Comparison of ENCODE assay signal across 15 mouse cellular contexts in the genomic region with DNA sequence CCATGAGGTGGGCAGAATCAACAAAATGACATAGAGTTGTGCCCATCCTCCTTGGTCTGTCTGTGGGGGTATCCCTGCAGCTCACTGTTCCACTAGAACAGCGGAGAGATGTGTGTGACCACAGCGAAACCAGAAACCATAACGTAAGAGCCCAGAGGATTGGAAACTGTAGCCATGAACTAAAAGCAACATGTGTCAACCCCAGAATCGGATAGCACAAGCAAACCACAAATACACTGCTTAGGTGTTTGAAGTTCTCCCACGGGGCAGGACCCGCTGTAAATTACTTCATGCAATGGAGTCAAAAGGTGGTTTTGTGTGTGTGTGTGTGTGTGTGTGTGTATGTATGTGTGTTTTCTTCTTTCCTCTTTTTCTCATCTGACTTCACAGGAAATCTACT. TPM values are rescaled to one million over a fixed set of nuclear protein-coding genes. Genes with fewer than 3 reads are reported as not detected.
DNase-seq lines count a peak whose midpoint lies in the region; ATAC-seq and TF ChIP-seq lines count a peak whose summit lies in the region.
"Had no signal": no experiment of that assay in that cellular context is flagged by ENCODE, and none has a peak within 500 bp of the region (broad histone marks: within the 10 kb centered on the region; RNA-seq: fewer than 3 reads in every experiment).

No protein-coding gene starts in this region.

- dilution Hi-C loops in CH12.LX (cut with MboI; ENCODE audit: extremely low pct_ligation_motif_present, extremely low pct_unique_long_range_greater_than_20kb, low sequenced_read_pairs): no loop called here

- 47% methylated on average over 6 of the region's 6 CpGs for WGBS in kidney, postnatal 0 days

- no peak for TF ChIP-seq RAD21 in CH12.LX (IDR thresholded peaks at IDR 0.05; ENCODE audit: low read depth, low read length)

- no peaks in the 10 kb centered on the region for H3K79me2 ChIP-seq in CH12.LX (replicated peaks; ENCODE audit: control insufficient read depth, extremely low read depth, insufficient read depth, poor library complexity, severe bottlenecking)

- intact Hi-C loops in heart, postnatal 25 days (cut with DNase I): no loop called here

- H3K4me3 ChIP-seq in kidney, postnatal 0 days (replicated peaks; ENCODE audit: low read depth, low read length): no peak overlapping the region
- no peak overlapping the region for H3K4me3 ChIP-seq in CH12.LX (replicated peaks in 1 of 3; ENCODE audit: low read depth in 2 of 3, low read length in 2 of 3, poor library complexity in 1 of 3)
- H3K4me3 ChIP-seq: embryonic facial prominence, embryonic 13.5 days; hindbrain, embryonic 12.5 days; intestine, embryonic 15.5 days; limb, embryonic 13.5 days had no signal

- no peak overlapping the region for H3K4me2 ChIP-seq in kidney, postnatal 0 days (ENCODE audit: low read length)
- H3K4me2 ChIP-seq in CH12.LX (ENCODE audit: insufficient read depth, low read depth, poor library complexity, severe bottlenecking): peak overlapping the region; percentile 65
- H3K4me2 ChIP-seq: embryonic facial prominence, embryonic 13.5 days; hindbrain, embryonic 12.5 days; intestine, embryonic 15.5 days; limb, embryonic 13.5 days had no signal

- H3K36me3 ChIP-seq in kidney, postnatal 0 days (ENCODE audit: insufficient read depth, low read length): no peaks in the 10 kb centered on the region
- H3K36me3 ChIP-seq in CH12.LX (replicated peaks in 1 of 2; ENCODE audit: control insufficient read depth in 1 of 2, insufficient read depth in 1 of 2, low read length in 1 of 2): no peaks in the 10 kb centered on the region
- H3K36me3 ChIP-seq: embryonic facial prominence, embryonic 13.5 days; hindbrain, embryonic 12.5 days; intestine, embryonic 15.5 days; limb, embryonic 13.5 days had no signal

- peak; percentile 61 for DNase-seq in kidney, postnatal 0 days (ENCODE audit: low spot score)
- DNase-seq in kidney, postnatal 14 days: no peak
- peak; percentile 35 for DNase-seq in 416B (ENCODE audit: low read depth)
- DNase-seq in CH12.LX (ENCODE audit: extremely low read depth): peak; percentile 67
- no peak for DNase-seq in embryo, embryonic 10.5 days (ENCODE audit: low spot score)
- DNase-seq in lung, postnatal 4 days: no peak
- no peak for DNase-seq in heart, postnatal 25 days (ENCODE audit: low spot score)
- DNase-seq: adrenal gland, postnatal 10 days; cerebellum, adult 18-20 months had no signal

- TF ChIP-seq POLR2A in CH12.LX (IDR thresholded peaks at IDR 0.05; ENCODE audit: low read depth, low read length): no peak

- peaks cover 10% of the 10 kb centered on the region for H3K4me1 ChIP-seq in kidney, postnatal 0 days (replicated peaks; ENCODE audit: insufficient read depth, low read length)
- peaks cover 16 to 39% of the 10 kb centered on the region in 2 experiments for H3K4me1 ChIP-seq in CH12.LX (ENCODE audit: control insufficient read depth in 1 of 2, insufficient read depth in 2 of 2)

- no peak for TF ChIP-seq CTCF in kidney, postnatal 0 days (IDR thresholded peaks at IDR 0.05; ENCODE audit: low read depth)
- TF ChIP-seq CTCF in CH12.LX (conservative IDR thresholded peaks at IDR 0.05 in 1 of 2, IDR thresholded peaks at IDR 0.05 in 1 of 2; ENCODE audit: low read depth in 2 of 2, low read length in 2 of 2): no peak

- no peaks in the 10 kb centered on the region for H3K9me3 ChIP-seq in kidney, postnatal 0 days (replicated peaks; ENCODE audit: low read length)
- H3K9me3 ChIP-seq in CH12.LX (replicated peaks; ENCODE audit: low read length): no peaks in the 10 kb centered on the region
- H3K9me3 ChIP-seq: embryonic facial prominence, embryonic 13.5 days; hindbrain, embryonic 12.5 days; intestine, embryonic 15.5 days; limb, embryonic 13.5 days had no signal

- in situ Hi-C loops in CH12.LX (cut with MboI; ENCODE audit: low pct_ligation_motif_present, low pct_unique_long_range_greater_than_20kb, low sequenced_read_pairs): no loop called here

- peak; percentile 70; the same call in 1 of the 2 replicates for TF ChIP-seq EP300 in CH12.LX (IDR thresholded peaks at IDR 0.05; ENCODE audit: low read length)

- H3K27ac ChIP-seq in kidney, postnatal 0 days: no peak overlapping the region
- no peak overlapping the region for H3K27ac ChIP-seq in CH12.LX (ENCODE audit: insufficient read depth, low read depth)
- H3K27ac ChIP-seq: embryonic facial prominence, embryonic 13.5 days; hindbrain, embryonic 12.5 days; intestine, embryonic 15.5 days; limb, embryonic 13.5 days; liver, embryonic 14.5 days had no signal

- no peaks in the 10 kb centered on the region for H3K27me3 ChIP-seq in kidney, postnatal 0 days (ENCODE audit: insufficient read depth, low read length)
- H3K27me3 ChIP-seq in CH12.LX (replicated peaks): peaks cover 7% of the 10 kb centered on the region
- H3K27me3 ChIP-seq: embryonic facial prominence, embryonic 13.5 days; hindbrain, embryonic 12.5 days; intestine, embryonic 15.5 days; limb, embryonic 13.5 days had no signal

- no peak for ATAC-seq in kidney, postnatal 0 days (replicated peaks; ENCODE audit: low FRiP score, low read depth)
- ATAC-seq in megakaryocyte, adult 5-6 weeks (ENCODE audit: poor library complexity, severe bottlenecking): peak; percentile 46
- ATAC-seq: intestine, embryonic 15.5 days had no signal

- H3K9ac ChIP-seq in kidney, postnatal 0 days (ENCODE audit: low read depth, low read length): no peak overlapping the region
- no peak overlapping the region for H3K9ac ChIP-seq in CH12.LX (ENCODE audit: insufficient read depth, low read depth)
- H3K9ac ChIP-seq: embryonic facial prominence, embryonic 13.5 days; hindbrain, embryonic 12.5 days; intestine, embryonic 15.5 days; limb, embryonic 13.5 days; liver, embryonic 14.5 days had no signal

TF ChIP-seq in CH12.LX, 34 proteins besides CTCF, POLR2A, EP300 and RAD21:
- TF ChIP-seq IRF4 (IDR thresholded peaks at IDR 0.05; ENCODE audit: low read depth, low read length) (peak; percentile 84; the same call in 1 of the 2 replicates), BHLHE40 (IDR thresholded peaks at IDR 0.05; ENCODE audit: low read depth, low read length) (peak; percentile 70), MEF2A (IDR thresholded peaks at IDR 0.05; ENCODE audit: borderline replicate concordance, low read depth, low read length) (no peak; the same call in 1 of the 2 replicates), MXI1 (IDR thresholded peaks at IDR 0.05; ENCODE audit: low read depth, low read length) (0 out of 2 replicates have a peak, but pooled peaks have one; percentile 35), MYC (IDR thresholded peaks at IDR 0.05; ENCODE audit: low read depth, low read length) (peak; percentile 32; the same call in 1 of the 2 replicates), MAFK (IDR thresholded peaks at IDR 0.05; ENCODE audit: insufficient replicate concordance, low read length) (peak; percentile 60; the same call in 1 of the 2 replicates), JUND (conservative IDR thresholded peaks at IDR 0.05; ENCODE audit: low read depth, low read length) (0 out of 2 replicates have a peak, but pooled peaks have one; percentile 13), UBTF (IDR thresholded peaks at IDR 0.05; ENCODE audit: low read depth, low read length) (no peak), ETS1 (conservative IDR thresholded peaks at IDR 0.05; ENCODE audit: low read depth, low read length) (peak; percentile 86), ZMIZ1 (IDR thresholded peaks at IDR 0.05; ENCODE audit: low read depth, low read length) (no peak)

RNA-seq across cellular contexts. Expression of gene Fos, which starts 26.7 kb away (rescaled TPM):
- polyA plus RNA-seq in kidney, postnatal 0 days (2015; fragmentation: Nextera tagmentation; extraction: Ambion mirVana): 3.5 and 3.9 TPM in 2 replicates
- total RNA-seq in CH12.LX (2012; rRNA removed) (0.17 and 0.21 TPM in 2 replicates), CH12.LX (2014; rRNA removed) (0.20 and 0.76 TPM in 2 replicates)
- 0.11 and 0.26 TPM in 2 replicates for polyA plus RNA-seq in CH12.LX (2012; ENCODE audit: insufficient read length, low read depth)
- total RNA-seq in megakaryocyte, adult 5-6 weeks (2015): 468 and 475 TPM in 2 replicates
- 389 and 431 TPM in 2 replicates for total RNA-seq in megakaryocyte, adult 5-6 weeks (2017)
- 1 to 10 TPM; 3.4 to 3.9 TPM for total RNA-seq in heart, postnatal 25 days (2021)

Comparison
In these comparisons a context has a peak if more than half of its experiments do, and no peak if none do; other contexts are left out.
1. DNase-seq: peak in kidney, postnatal 0 days (single experiment), 416B (single experiment) and CH12.LX (single experiment); none in kidney, postnatal 14 days (single experiment), embryo, embryonic 10.5 days (single experiment), lung, postnatal 4 days (0 of 2) and heart, postnatal 25 days (single experiment).
2. RNA of gene Fos, which starts 26.7 kb away (total RNA-seq): 389 to 475 TPM in megakaryocyte, adult 5-6 weeks; 3.4 to 3.9 TPM in heart, postnatal 25 days and 0.17 to 0.76 TPM in CH12.LX; every median in the first group is over 10 times any median in the second.